Mouse (Mus musculus) liver, embryonic 14.5 days (tissue): ENCODE data around the gene Gtf3a.

ENCODE experiments used
- CTCF ChIP-seq: IDR thresholded peaks from 2 replicates; pipeline ENCODE4 v1.5.1; 2016; ENCODE audit warnings: antibody characterized with exemption, low read depth, control low read depth
- EP300 ChIP-seq: IDR thresholded peaks from 2 replicates; pipeline ENCODE4 v1.6.1; 2016; ENCODE audit warnings: antibody characterized with exemption, low read depth

GRCm38 (mm10) chr5:146998802-146999201 is 50.3 kb downstream of the Gtf3a start:
- TF ChIP-seq CTCF: peak; percentile 44
- no peak for TF ChIP-seq EP300
